26 mouse cellular contexts compared by ENCODE assay signal in the genomic region with DNA sequence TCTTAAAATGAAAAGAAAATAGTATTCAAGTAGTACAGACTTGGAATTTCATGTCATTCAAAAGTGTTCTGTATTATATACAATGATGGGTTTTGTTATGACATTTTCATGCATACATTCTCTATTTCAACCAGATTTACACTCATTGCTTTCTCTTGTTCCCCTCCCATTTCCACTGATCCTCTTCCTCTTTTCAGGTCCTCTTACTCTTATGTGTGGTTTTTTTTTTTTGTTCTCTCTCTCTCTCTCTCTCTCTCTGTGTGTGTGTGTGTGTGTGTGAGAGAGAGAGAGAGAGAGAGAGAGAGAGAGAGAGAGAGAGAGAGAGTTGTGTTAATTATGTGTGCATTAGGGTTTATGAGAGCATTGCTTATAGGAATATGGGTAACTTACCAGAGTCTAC. TPM values are rescaled to one million over a fixed set of nuclear protein-coding genes. Genes with fewer than 3 reads are reported as not detected.
"Had no signal": no experiment of that assay in that cellular context is flagged by ENCODE, and none has a peak within 500 bp of the region (broad histone marks: within the 10 kb centered on the region; RNA-seq: fewer than 3 reads in every experiment).

No protein-coding gene starts in this region.

- H3K4me3 ChIP-seq: liver, embryonic 12.5 days; lung, embryonic 15.5 days; midbrain, embryonic 10.5 days; midbrain, embryonic 12.5 days; neural tube, embryonic 12.5 days had no signal

- H3K9ac ChIP-seq: liver, embryonic 12.5 days; liver, embryonic 14.5 days; lung, embryonic 15.5 days; midbrain, embryonic 12.5 days; neural tube, embryonic 12.5 days had no signal

- H3K36me3 ChIP-seq: liver, embryonic 12.5 days; lung, embryonic 15.5 days; midbrain, embryonic 10.5 days; midbrain, embryonic 12.5 days; neural tube, embryonic 12.5 days had no signal

- DNase-seq: lung, adult 2 months; lung, postnatal 14 days; lung, postnatal 4 days; midbrain, embryonic 14.5 days; retina, postnatal 1 day; right cerebral cortex, adult 18-20 months; right cerebral cortex, postnatal 14 days; thymus, adult 18-20 months; thymus, postnatal 14 days had no signal

- H3K4me2 ChIP-seq: liver, embryonic 12.5 days; lung, embryonic 15.5 days; midbrain, embryonic 12.5 days; neural tube, embryonic 12.5 days had no signal

- H3K27me3 ChIP-seq: liver, embryonic 12.5 days; lung, embryonic 15.5 days; midbrain, embryonic 12.5 days; neural tube, embryonic 12.5 days had no signal

- ATAC-seq: liver, embryonic 12.5 days; lung, postnatal 0 days had no signal

- H3K4me1 ChIP-seq: liver, embryonic 12.5 days; lung, embryonic 15.5 days; midbrain, embryonic 10.5 days; midbrain, embryonic 12.5 days; neural tube, embryonic 12.5 days had no signal

- H3K27ac ChIP-seq: liver, embryonic 12.5 days; liver, embryonic 14.5 days; lung, embryonic 15.5 days; midbrain, embryonic 10.5 days; midbrain, embryonic 12.5 days; neural tube, embryonic 12.5 days had no signal

- H3K9me3 ChIP-seq: liver, embryonic 12.5 days; lung, embryonic 15.5 days; midbrain, embryonic 10.5 days; midbrain, embryonic 12.5 days; neural tube, embryonic 12.5 days had no signal

RNA-seq across cellular contexts. Expression of gene Rgs7bp, which starts 11.4 kb away (rescaled TPM):
- total RNA-seq: megakaryocyte-erythroid progenitor cell, adult 5-6 weeks; monocyte, adult 5-6 weeks had no signal

RNA-seq across cellular contexts. Expression of gene 4933425L06Rik, which starts 15.8 kb away (rescaled TPM):
- total RNA-seq: liver, adult 2 months; megakaryocyte-erythroid progenitor cell, adult 5-6 weeks; midbrain, postnatal 0 days; monocyte, adult 5-6 weeks had no signal
- polyA plus RNA-seq: liver, adult 2 months; liver, embryonic 12.5 days; liver, embryonic 14.5 days; liver, embryonic 16.5 days; lung, adult 2 months; lung, embryonic 15.5 days; lung, postnatal 0 days; midbrain, embryonic 10.5 days; midbrain, embryonic 12.5 days; midbrain, embryonic 14.5 days; midbrain, postnatal 0 days; neural tube, embryonic 12.5 days; neural tube, embryonic 14.5 days; spleen, adult 2 months; stomach, embryonic 14.5 days; stomach, embryonic 16.5 days; thymus, postnatal 0 days had no signal
